17 mouse cellular contexts compared by ENCODE assay signal in the genomic region with DNA sequence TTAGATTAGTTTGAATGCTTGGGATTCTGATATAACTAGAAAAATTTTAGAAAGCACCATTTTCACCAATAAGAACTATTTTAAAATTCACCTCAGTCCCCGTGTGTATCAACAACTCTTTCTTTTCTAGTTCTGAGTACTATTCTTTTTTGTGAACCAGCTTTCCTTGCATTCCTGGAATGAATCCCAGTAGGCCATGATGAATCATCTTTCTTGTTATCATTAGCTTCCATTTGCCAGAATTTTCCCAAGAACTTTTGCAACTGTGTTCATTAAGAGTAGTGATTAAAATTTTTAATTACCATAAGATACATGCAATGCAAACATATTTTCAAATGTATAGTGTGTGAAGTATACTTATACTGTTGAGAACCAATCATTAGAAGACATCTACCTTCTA.
A peak's percentile ranks its signal among the peaks of the same experiment; 100 is the strongest.
DNase-seq lines count a peak whose midpoint lies in the region; TF ChIP-seq lines count a peak whose summit lies in the region.
"Had no signal": no experiment of that assay in that cellular context is flagged by ENCODE, and none has a peak within 500 bp of the region (broad histone marks: within the 10 kb centered on the region; RNA-seq: fewer than 3 reads in every experiment).

No protein-coding gene starts in this region.

- TF ChIP-seq CTCF in thymus, adult 2 months (IDR thresholded peaks at IDR 0.05; ENCODE audit: borderline replicate concordance, control insufficient read depth, extremely low read depth, insufficient read depth, low read length, poor library complexity): no peak

- no peaks in the 10 kb centered on the region for H3K36me3 ChIP-seq in thymus, adult 2 months (ENCODE audit: control insufficient read depth, insufficient read depth, low read length)
- H3K36me3 ChIP-seq: G1E had no signal

- H3K27ac ChIP-seq in thymus, adult 2 months (ENCODE audit: control insufficient read depth, insufficient read depth, low read length): no peak overlapping the region

- no peaks in the 10 kb centered on the region for H3K27me3 ChIP-seq in thymus, adult 2 months (ENCODE audit: control insufficient read depth, insufficient read depth, low read length)
- H3K27me3 ChIP-seq: CH12.LX, Patski had no signal

- DNase-seq in Muller cell, postnatal 12 days (ENCODE audit: inconsistent ontology term): peak; percentile 64
- DNase-seq in thymus, adult 2 months: no peak
- DNase-seq: adrenal gland, adult 2 months; adrenal gland, adult 8-10 months; adrenal gland, postnatal 10 days; adrenal gland, postnatal 14 days; adrenal gland, postnatal 25 days; adrenal gland, postnatal 36 days; B cell, adult 2 months; cerebellum, adult 11 months; cerebellum, adult 11-12 months; cerebellum, adult 18-20 months; cerebellum, adult 2 months; cerebellum, adult 8-10 months had no signal

- no peak overlapping the region for H3K4me3 ChIP-seq in thymus, adult 2 months (ENCODE audit: control insufficient read depth, insufficient read depth, low read length)

- TF ChIP-seq POLR2A in thymus, adult 2 months (IDR thresholded peaks at IDR 0.05; ENCODE audit: control insufficient read depth, extremely low read depth, insufficient read depth, low read length, poor library complexity): no peak

- no peaks in the 10 kb centered on the region for H3K4me1 ChIP-seq in thymus, adult 2 months (replicated peaks; ENCODE audit: control insufficient read depth, insufficient read depth, low read length)

- 94% methylated on average over 1 of the region's 1 CpGs for WGBS in thymus, adult 2 months
